Mouse (Mus musculus) cerebellum, adult 11 months (tissue): ENCODE data around the gene Wwox.

ENCODE experiments used
- DNase-seq: peaks from one replicate; pipeline ENCODE4 v3.0.0; 2022

Gene Wwox

DNA sequence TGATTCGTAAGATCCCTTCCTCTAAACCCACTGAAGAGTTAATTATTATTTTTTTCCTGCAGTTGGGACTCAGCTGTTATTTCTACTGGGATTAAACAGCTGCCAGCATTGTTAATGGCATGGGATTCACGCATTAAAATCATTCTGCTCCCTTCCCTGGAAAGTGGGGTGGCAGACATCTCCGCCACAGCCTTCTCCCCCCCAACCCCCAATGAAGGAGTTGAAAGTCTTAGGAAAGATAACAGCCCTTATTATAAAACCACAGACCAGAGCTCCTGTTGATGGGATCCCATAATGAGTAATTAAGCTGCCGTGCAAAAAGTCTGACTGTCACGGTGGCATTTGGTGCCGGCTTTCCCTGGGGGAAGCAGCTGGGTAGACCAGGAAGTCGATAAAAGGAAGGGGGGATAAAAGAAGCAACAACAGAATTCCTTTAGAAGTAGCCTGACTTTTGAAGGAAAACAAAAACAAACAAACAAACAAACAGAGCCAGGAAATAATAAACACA lies 694.3 kb downstream of the Wwox start:
- DNase-seq: no peak

DNA sequence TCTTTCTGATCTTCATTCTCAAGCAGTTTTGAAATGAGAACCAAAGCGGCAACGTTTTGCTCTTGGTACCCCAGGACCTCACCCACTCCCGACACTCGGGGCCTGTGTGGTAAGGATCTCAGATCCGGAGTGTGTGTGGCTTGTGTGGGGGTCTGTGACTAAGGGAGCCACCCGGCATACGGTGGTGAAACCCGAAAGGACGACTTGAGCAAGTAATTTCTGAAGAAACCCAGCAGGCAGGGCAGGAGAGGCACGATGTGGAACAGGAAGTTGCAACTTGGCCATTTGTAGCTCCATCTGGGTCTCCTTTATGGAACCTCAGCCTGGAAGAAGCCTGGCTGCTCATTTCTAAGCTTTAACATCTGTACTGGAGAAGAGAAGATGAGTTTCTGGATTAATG lies 697.4 kb downstream of the Wwox start:
- DNase-seq: no peak

- no peak for DNase-seq
Measured at GRCm38 (mm10) chr8:115141614-115142013, 702.2 kb downstream of the Wwox start.

GRCm38 (mm10) chr8:115143530-115144320 lies 704.3 kb downstream of the Wwox start:
- no peak for DNase-seq

DNA sequence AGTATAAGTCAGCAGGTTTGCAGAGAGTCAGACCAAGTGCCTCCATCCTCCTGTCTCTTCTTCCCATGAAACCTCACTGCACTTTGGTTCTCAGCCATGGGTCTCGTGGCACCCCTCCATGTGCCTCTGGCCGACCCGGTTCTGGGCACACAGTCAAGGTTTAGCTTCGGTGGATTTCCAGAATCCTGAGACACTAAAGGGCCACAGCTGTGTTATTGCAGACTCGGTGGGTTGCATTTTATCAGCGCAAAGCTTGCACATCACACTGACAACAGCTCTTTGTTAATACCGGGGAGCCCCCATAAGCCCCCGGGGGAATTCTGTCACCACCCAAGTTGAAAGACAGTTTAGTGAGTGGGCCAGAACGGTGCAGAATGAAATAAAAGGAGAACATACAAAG lies 707.6 kb downstream of the Wwox start:
- no peak for DNase-seq

- no peak for DNase-seq
Measured at GRCm38 (mm10) chr8:115150446-115151109, 711.1 kb downstream of the Wwox start.

DNA sequence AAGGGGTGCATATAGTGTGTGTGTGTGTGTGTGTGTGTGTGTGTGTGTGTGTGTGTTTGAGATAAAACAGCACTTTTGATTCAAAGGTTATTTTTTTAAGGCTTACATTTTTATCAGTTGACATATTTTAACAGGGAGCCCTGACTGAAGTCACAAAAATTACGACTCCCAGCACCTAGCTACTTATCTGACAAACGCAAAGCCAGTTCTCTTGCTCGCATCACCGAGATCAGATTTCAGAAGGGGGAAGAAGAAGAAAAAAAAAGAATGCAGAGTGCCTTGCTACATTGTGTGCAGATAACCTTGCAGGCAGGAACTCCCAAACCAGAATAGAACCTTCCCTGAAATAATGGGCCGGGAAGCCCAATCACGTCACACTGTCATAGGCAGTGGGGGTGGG lies 712.0 kb downstream of the Wwox start:
- DNase-seq: no peak

GRCm38 (mm10) chr8:115154096-115154495 lies 714.6 kb downstream of the Wwox start:
- peak; percentile 61 for DNase-seq

GRCm38 (mm10) chr8:115156142-115156541 lies 716.7 kb downstream of the Wwox start:
- DNase-seq: no peak

DNA sequence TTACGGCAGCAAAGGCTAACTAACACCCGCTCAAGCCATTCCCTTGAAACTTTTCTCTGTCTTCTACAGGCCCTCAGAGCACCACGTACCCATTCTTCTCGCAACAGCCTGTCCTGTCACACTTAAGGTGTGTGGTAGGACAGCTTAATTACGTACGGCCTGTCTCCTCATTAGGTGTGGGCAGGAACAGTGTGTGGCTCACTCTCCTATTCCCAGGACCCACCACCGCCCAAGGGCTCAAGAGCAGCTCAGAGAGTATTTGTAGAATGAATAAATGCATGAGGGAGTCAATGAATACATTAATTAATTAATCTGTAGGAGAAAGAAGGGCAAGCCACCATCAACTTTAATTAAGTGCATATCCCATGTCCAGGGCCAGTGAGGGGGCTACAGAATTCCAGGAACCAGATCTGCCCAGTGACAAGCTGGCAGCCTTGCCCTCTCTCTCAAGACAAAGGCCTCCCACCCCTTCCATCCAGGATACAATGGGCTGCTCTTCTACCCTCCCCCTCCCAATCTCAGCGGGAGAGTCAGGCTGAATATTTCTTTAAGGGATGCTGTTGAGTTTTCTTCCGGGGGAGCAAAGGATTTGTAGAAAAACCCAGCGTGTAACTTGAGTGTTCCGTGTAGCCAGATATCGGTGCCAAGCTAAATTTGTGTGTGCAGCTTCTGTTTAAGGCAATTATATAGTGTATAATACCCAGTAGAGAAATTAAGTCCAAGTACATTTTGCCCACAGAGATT lies 718.7 kb downstream of the Wwox start:
- peak; percentile 15 for DNase-seq

GRCm38 (mm10) chr8:115158721-115159111 lies 719.3 kb downstream of the Wwox start:
- peak; percentile 26 for DNase-seq

- peak; percentile 38 for DNase-seq
Measured at GRCm38 (mm10) chr8:115159208-115159607, 719.8 kb downstream of the Wwox start.

GRCm38 (mm10) chr8:115159711-115160374 lies 720.4 kb downstream of the Wwox start:
- peak; percentile 56 for DNase-seq

GRCm38 (mm10) chr8:115160407-115160806 lies 721.0 kb downstream of the Wwox start:
- peak; percentile 8 for DNase-seq

- DNase-seq: no peak
Measured at GRCm38 (mm10) chr8:115161520-115161919, 722.1 kb downstream of the Wwox start.

GRCm38 (mm10) chr8:115164872-115165271 lies 725.4 kb downstream of the Wwox start:
- DNase-seq: no peak

DNA sequence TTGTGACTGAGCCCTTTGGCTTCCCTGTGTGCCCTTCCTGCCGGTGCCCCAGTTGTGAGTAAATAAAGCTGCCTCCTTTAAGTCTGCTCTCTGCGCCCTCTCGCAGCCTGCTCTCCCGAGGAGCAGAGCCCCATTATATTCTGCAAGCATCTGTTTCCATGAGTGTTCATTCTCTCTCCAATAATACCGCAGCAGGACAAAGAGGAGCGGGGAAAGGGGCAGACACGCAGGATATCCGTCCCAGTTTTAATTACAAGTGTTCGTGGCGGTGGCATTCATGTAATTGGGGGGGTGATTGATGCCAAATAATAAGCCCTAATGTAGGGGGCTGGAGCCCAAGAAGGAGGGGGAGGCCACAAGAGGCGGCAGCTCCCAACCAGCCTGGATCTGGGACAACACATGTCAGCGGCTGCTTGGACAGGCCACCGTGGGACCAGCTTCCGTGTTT lies 734.2 kb downstream of the Wwox start:
- no peak for DNase-seq

DNA sequence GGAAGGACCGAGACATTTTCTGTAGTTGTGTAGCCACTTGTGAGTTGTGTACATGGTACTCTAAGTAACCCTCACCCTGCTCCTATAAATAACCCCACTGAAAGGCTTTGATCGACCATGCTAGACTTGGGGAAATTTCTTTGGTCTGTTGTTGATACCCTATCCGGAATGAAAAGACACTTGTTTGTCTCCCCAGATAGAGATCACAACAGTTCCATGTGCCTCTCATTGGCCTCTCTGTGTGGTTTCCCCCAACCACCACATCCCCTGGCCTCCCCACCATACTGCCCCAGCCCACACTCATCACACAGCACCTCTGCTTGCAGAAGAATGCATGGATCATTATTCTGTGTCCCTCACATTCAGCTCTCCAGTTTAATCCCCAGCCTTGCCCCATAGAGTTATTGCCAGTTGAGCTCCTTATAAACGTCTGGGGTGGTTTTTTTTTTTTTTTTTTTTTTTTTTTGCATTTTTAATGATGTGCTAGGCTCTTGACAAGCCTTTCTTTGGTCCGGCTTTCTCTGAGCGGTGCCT lies 746.0 kb downstream of the Wwox start:
- no peak for DNase-seq

DNA sequence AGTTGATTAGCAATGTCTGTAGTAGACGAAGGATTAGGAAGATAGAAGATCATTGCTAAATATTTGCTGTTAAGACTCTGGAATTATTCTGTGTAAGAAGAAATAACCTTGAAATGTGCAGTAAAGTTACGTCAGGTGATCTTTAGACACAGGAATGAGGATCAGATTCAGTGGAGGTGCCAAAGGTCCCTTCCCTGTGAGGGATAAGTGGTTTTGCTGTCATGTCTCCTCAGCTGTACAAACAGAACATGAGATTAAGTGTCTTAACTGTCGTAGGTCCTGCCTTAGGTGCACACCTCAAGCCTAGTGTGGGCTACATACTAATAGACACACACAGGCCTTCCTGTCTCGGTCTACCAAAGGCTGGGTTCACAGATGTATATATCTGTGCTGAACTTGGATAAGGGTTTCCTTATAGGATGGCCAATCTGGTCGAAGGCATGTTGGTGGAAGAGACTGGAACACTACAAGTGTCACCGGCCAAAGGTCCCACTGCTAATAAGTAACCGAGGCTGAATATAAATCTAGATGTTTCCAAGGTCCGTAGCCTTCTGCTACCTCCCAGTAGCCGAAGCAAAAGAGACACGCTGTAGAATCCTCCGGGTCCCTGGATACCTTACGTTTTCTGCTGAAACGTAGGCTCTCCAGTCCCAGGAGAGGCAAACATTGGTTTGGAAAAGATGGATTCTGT lies 746.8 kb downstream of the Wwox start:
- DNase-seq: no peak

DNA sequence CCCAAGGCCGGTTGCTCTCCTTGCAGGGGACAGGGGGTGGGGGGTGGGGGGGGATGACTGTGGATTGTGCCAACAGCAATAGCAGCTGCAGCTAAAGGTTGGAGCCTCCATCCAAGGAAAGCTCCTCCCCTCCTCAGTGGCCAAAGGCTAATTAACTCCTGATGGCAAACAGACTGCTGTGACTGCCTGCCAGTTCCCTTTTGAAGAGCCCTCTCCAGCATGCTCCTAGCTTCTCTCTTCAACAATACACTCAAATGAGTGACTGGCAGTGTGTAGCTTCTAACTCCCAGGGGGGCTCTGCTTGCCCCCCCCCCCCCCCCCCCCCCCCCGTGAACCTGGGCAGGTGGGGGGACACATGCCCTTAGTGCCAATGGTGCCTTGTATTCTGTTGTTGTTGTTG lies 747.4 kb downstream of the Wwox start:
- no peak for DNase-seq

DNA sequence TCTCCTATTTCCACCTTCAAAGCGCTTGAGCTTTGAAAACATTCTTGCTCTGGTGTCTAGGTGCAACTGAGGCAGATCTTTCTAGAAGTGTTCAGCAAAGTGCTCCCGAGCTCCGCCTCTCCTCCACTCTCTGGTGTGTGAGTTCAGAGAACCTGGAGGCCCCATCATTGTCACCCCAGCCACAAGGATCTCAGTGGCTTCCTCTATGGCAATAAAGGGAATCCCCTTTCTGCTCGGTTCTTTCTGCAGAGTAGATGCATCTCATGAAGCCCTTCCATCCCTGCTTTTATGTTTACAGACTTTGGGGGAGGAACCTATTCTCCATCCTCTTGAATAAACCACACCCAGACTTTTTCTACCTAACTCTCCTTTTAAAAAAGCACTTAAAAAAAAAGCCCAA lies 749.0 kb downstream of the Wwox start:
- no peak for DNase-seq

GRCm38 (mm10) chr8:115189836-115190235 lies 750.4 kb downstream of the Wwox start:
- DNase-seq: no peak
